Mouse (Mus musculus) lung, postnatal 0 days (tissue): ENCODE measurements at regions not wholly inside any gene's neighbourhood (a gene's known extent, or its start where the extent isn't known, plus 50 kb on each side); places are given as distances from the start of the nearest gene placed in this dataset.

Experiments used
- CTCF ChIP-seq: IDR thresholded peaks from 2 replicates; pipeline ENCODE4 v1.5.1; 2016; ENCODE audit warnings: antibody characterized with exemption, mild to moderate bottlenecking
- EP300 ChIP-seq: IDR thresholded peaks from 2 replicates; pipeline ENCODE4 v1.6.1; 2016; ENCODE audit warnings: antibody characterized with exemption, mild to moderate bottlenecking, control low read depth

- TF ChIP-seq CTCF (no peak), EP300 (no peak)
Measured at GRCm38 (mm10) chr14:123202848-123203247, 219.0 kb upstream of the Tmtc4 start.
